Mouse (Mus musculus): ENCODE measurements around the gene Scrn1.

Scrn1 gene

DNA sequence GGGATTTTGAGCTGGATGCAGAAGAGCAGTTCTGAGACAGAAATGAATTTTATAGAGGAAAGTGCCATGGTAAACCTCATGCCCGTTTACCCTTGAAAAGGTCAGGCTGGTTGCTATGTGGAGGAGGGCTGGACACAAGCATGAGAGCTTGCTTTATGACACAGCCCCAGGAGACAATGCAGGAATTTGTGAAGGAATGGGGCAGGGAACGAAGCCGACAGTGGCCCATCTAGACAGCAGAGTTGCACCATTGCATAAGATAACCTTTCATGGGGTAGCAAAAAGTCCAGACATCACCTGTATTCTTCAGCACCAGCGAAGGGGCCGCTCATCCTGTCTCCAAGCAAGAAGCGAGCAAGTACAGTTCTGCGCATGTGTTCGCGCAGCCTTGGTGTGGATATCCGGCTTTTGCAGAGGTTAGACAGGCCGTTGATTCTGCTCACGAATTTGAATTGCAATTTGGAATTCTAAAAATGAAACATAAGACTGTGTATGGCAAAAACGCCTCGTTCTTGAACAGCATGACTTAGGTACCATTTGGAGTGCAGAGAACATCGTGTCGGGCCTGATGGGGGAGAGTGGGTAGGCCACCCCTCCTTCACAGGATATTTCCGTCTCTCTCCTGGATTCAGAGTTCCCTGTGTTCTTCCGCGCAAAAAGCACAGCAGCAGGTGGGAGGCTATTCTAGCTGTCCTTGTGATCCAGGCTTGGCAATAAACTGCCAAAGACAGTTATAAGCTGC, 90.2 kb downstream of the Scrn1 start:
- no peak for DNase-seq (ENCODE audit: low spot score in 2 of 2)

DNA sequence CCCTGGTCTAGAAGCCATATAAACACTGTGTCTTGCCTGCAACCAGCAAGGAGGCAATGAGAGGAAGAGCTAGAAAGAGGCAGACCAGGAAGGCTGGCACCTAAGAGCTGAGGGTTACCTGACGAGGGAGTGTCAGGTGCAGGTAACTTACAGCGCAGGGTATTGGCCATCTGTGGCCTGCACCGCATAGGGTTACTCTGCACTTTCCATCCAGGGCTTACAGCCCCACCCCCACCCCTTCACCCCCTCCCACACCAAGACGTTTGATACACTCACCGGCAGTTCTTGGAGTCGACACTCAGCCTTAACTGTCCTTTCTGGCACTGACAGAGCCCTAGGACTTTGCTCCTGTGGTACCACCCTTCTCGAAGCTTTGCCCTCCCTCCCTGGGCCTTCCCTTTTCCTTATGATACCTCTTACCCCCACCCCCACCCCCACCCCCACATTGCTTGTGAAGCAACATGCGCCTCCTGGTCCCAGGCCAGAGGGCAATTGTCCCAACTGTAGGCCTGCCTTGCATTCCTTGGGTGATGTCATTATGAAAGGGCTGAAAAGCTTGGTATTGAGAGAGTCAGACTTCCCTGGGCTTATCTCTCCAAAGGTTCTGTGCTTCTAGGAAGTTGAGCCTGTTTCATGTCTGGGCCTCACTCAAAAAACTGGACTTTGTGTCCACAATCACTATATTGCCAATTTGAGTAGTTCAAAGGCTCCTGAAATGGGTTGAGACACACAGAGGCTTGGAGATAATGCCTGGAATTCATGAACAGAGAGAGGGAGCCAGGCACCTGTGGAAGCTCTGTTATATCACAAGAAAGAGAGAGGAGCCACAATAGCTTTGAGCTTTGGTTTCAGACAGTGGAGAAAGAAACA, 93.2 kb downstream of the Scrn1 start:
- peak; percentile 20 to 41 for DNase-seq (ENCODE audit: low spot score in 2 of 2)

DNA sequence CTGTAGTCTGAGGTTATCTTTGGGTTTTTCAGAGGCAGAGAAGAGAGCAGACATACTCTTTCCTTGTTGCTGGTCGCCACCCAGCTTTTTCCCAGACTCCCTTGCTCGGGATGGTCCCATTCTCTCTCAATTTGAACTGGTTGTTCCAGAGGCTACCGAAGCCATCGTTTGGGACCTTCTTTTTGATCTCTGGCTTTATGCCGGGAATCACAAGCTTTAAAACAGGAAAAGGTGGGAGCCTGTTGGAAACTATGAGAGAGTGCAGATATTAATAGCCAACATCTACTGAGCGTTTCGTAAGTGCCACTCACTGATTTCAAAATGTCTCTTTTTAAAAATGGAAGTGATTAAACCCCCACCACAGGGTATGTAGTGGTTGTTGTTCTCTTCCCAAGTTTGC, 94.4 kb downstream of the Scrn1 start:
- peak; percentile 51 to 68 for DNase-seq (ENCODE audit: low spot score in 2 of 2)

DNA sequence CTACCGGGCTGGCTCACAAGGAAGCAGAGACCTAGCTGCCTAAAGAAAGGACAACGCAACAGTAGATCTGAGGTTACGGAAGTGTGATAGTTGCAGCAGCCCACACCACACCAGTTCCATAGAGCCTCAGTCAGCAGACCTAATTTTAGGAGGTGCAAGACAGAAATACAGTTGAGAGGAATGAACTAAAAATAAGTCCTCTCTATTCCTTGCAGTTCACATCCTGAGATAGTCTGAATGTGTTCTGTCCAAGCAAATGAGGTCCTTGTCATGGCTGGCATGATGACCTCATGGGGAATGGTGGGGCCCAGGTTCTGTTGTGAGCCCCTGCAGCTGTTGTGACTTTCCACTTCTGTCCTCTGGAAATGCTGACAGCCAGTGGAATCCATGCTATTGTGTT, 98.9 kb downstream of the Scrn1 start:
- DNase-seq (ENCODE audit: low spot score in 2 of 2), result peak; percentile 33 to 35

DNA sequence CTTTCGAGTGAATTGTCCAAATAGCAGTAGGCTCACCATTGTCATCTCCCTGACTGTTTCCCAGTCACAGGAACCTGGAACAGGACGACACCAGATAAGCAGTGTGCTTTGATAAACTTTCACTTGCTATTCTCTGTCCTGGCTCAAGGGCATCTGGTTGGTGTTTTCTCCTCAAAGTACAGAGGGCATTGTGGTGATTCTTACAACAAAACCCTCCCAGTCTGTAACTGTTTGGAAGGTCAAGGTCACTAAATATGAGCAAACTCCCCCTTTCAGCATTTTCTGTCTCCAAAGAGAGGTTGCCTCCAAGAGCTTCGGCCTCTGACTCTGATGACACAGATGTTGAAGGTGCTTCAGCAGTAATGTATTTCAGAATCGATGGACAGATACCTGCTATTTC, 101.4 kb downstream of the Scrn1 start:
- no peak for DNase-seq (ENCODE audit: low spot score in 2 of 2)

DNA sequence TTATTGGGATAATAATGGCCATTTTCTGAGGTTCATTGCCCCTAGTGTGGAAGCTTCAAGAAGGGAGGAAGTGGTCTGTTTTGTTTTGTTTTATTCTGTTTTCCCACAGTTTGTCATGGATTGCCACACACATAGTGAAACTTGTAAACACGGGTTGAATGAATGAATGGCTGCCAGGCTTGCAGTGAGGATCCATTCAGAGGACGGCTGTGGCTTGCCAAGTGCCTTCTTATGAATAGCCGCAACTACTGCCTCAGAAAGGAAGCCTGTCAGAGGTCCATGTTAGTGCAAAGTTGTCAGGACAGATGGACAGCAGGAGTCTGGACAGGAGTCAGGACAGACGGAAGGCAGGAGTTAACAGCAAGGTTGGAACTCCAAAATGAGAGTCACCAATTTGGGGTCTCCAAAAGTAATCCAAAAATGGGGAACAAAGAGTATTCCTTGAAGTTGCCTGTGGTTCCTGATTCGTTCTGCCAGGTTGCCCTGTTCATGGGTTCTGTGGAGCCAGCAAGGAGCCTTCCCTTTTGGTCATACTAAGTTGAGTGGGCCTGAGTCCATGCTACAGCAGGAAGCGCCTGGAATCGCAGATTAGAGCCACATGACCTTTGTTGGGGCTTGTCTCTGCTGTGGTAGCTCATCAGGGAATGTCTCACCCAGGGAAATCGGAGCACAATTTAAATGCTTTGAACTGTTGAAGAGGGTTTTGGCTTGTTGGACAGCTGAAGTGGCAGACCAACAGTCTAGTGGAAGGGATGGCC, 102.4 kb downstream of the Scrn1 start:
- peak; percentile 17 to 35 for DNase-seq (ENCODE audit: low spot score in 2 of 2)

DNA sequence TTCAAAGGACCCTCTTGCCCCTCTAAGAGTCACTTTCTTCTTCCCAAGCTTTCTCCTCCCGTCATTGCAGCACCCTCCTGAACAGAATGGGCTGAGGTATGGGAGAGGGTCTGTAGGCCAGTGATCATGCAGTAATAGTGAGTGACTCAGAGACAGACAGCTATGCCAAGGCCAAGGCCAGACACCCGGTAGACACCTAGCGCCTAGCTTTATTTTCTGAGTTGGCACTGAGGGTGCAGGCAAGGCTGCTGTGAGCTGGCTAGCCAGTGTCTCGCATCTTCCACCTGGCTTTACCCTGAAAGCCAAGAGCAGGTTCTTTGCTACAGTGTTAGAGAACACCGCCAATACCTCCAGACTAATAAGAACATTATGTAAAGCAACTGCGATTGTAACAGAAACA, 103.5 kb downstream of the Scrn1 start:
- DNase-seq (ENCODE audit: low spot score in 2 of 2), result no peak

DNA sequence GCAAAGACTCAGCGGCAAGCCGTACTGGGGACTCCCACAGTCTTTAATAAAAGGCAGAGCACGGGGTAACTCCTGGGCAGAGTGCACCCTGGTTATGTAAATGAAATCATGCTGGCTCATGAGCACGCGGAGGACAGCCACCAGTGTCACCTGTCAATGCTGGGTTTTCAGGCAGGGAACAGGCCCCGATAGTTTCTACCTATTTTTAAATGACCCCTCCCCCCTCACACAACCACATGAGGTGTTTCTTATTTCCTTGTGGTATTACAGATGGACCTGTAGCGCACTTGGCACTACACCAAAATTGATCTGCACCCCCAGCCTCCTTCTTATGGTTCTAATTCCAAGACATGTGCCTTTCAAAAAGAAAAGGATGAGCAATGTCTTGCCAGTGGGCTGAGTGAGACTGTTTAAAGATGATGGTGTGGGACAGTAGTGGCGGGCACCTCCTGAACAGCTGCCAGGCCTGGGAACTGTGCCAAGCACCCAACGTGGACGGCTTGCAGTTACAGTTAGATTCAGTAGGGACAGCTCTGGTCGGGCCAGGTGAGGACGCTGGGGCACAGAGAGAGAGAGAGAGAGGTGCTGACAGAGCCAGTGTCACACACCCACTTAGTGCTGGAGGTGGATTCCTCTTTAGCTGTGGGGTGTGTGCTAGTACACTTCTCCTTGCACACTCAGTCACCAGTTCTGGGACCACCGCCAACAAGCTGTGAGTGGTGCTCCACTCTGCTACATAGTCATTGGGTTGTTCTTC, 105.2 kb downstream of the Scrn1 start:
- DNase-seq (ENCODE audit: low spot score in 2 of 2), result peak; percentile 48 to 68

DNA sequence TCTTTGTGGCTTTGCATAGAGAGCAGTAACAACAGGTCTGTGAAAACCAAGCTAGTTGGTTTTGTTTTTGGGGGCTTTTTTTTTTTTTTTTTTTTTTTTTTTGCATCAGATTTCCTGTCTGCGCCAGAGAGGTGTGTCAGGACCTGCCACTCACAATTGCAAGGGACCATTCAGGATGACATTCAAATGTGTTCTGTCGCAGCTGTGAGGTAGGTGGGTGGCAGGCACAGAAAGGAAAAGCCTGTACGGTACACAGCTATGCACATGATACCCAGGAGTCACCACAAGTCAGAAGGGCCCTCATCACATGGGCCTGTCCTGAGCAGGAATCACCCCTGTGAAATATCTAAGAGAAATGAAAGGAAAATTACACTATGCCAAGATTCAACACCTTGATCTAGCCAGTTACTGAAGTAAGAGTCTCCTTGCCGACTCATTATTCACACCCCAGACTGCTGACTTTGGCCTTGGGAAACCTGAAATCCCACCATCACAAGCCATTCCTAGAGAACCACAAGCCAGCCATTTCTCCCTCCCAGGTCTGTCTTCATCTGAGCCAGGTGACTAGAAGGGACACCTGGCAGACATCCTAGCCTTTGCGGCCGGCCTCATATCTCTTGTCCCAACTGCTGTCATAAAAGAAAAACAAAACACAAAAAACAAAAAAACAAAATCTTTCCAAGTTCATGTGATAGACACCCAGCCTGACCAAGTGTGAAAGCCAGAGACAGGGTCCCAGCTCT, 105.9 kb downstream of the Scrn1 start:
- DNase-seq (ENCODE audit: low spot score in 2 of 2), result no peak

DNA sequence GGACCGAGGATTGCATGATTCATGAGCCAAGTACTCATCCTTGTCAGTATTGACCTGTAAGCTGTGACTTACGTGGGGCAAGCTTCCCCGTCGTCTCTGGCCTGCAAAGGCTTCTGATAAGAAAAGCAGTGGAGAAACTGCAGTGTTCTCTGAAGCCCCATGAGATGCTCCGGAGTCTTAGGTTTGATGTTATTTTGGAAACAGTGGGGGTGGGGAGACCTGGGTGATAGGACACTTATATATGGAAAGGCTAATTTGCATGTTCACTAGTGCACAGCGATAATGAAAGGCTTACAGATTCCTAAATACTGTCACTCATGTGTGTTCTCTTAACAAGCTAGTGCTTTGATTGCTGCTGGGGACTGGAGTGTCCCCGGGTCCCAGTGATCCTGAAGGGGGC, 106.6 kb downstream of the Scrn1 start:
- DNase-seq (ENCODE audit: low spot score in 2 of 2), result no peak
